Mouse (Mus musculus) thymus, adult 2 months (tissue): ENCODE data around the gene Armc2. TPM values are rescaled to one million over a fixed set of nuclear protein-coding genes. Genes with fewer than 3 reads are reported as not detected.

ENCODE experiments used
- DNase-seq: peaks from one replicate; pipeline ENCODE4 v3.0.0; 2021
- H3K27ac ChIP-seq: fragments of 200-500 bp; 2 replicates; pipeline ENCODE4 v1.5.1; 2012; ENCODE audit warnings: low read length, control low read depth; ENCODE audit not compliant: control insufficient read depth, insufficient read depth
- H3K27me3 ChIP-seq: fragments of 200-500 bp; 2 replicates; pipeline ENCODE4 v1.6.1; 2012; ENCODE audit warnings: mild to moderate bottlenecking, low read length, moderate library complexity, mixed read lengths; ENCODE audit not compliant: control insufficient read depth, insufficient read depth
- H3K36me3 ChIP-seq: fragments of 200-500 bp; 2 replicates; pipeline ENCODE4 v1.6.1; 2012; ENCODE audit warnings: mild to moderate bottlenecking, low read length, moderate library complexity; ENCODE audit not compliant: control insufficient read depth, insufficient read depth
- H3K4me1 ChIP-seq: fragments of 200-500 bp; replicated peaks from 2 replicates; pipeline ENCODE4 v1.6.1; 2012; ENCODE audit warnings: low read length; ENCODE audit not compliant: control insufficient read depth, insufficient read depth
- H3K4me3 ChIP-seq: fragments of 200-500 bp; 2 replicates; pipeline ENCODE4 v1.5.1; 2012; ENCODE audit warnings: mild to moderate bottlenecking, low read length, control low read depth, moderate library complexity; ENCODE audit not compliant: control insufficient read depth, insufficient read depth
- CTCF ChIP-seq: fragments of 200-500 bp; IDR thresholded peaks from 2 replicates; pipeline ENCODE4 v1.5.1; 2012; ENCODE audit warnings: mild to moderate bottlenecking, control low read depth, low read length, moderate library complexity, borderline replicate concordance; ENCODE audit not compliant: control insufficient read depth, poor library complexity, insufficient read depth; ENCODE audit errors: extremely low read depth
- POLR2A ChIP-seq: fragments of 200-500 bp; IDR thresholded peaks from 2 replicates; pipeline ENCODE4 v1.6.1; 2012; ENCODE audit warnings: mild to moderate bottlenecking, low read length, control low read depth, moderate library complexity; ENCODE audit not compliant: control insufficient read depth, poor library complexity, insufficient read depth; ENCODE audit errors: extremely low read depth
- WGBS: fragments of 180-500 bp; shearing (Covaris S2); methylation state at CpG from one replicate; pipeline ENCODE4 v1.1.7; 2018; 5-methylcytosine and 5-hydroxymethylcytosine counted together
- polyA plus RNA-seq: library from polyadenylated mRNA; depleted of rRNA; stranded (reverse); fragments of >200 nt; gene quantifications from 2 replicates; pipeline ENCODE4 v1.2.3, GENCODE M21; 2012; rRNA removed

The Armc2 gene
- polyA plus RNA-seq, 1 experiment, result 0.46 TPM

- no peaks in the 10 kb centered on the region for H3K36me3 ChIP-seq
- no peaks in the 10 kb centered on the region for H3K27me3 ChIP-seq
- H3K27ac ChIP-seq, result no peak overlapping the region
- H3K4me1 ChIP-seq, result peaks cover 9% of the 10 kb centered on the region
- 25% methylated on average over 5 of the region's 5 CpGs for WGBS
- H3K4me3 ChIP-seq, result no peak overlapping the region
- DNase-seq, result no peak
- no peak for TF ChIP-seq POLR2A
- TF ChIP-seq CTCF, result no peak
Measured at GRCm38 (mm10) chr10:41867956-41868355, 150.3 kb downstream of the Armc2 start.

- Histone ChIP-seq H3K4me1 (peaks cover 9% of the 10 kb centered on the region), H3K4me3 (no peak overlapping the region), H3K27me3 (no peaks in the 10 kb centered on the region), H3K27ac (no peak overlapping the region), H3K36me3 (no peaks in the 10 kb centered on the region)
- DNase-seq, result no peak
- TF ChIP-seq CTCF, result no peak
- TF ChIP-seq POLR2A, result no peak
Measured at GRCm38 (mm10) chr10:41866838-41867154, 151.4 kb downstream of the Armc2 start.

GRCm38 (mm10) chr10:41866069-41866837, 152.0 kb downstream of the Armc2 start:
- DNase-seq, result no peak
- Histone ChIP-seq H3K36me3 (no peaks in the 10 kb centered on the region), H3K27ac (no peak overlapping the region), H3K4me3 (no peak overlapping the region), H3K27me3 (no peaks in the 10 kb centered on the region), H3K4me1 (peaks cover 9% of the 10 kb centered on the region)
- TF ChIP-seq POLR2A (no peak), CTCF (no peak)
- 92% methylated on average over 3 of the region's 3 CpGs for WGBS

Other genes starting within 250 kb of the Armc2 start
- gene Cep57l1, start 208.6 kb downstream of the Armc2 start, polyA plus RNA-seq, result 5.7 and 6.5 TPM in 2 replicates
- 49.7 and 51.7 TPM in 2 replicates for gene Sesn1, start 208.5 kb downstream of the Armc2 start, polyA plus RNA-seq